Mouse (Mus musculus): Measurements from ENCODE around the gene Ncoa3. TPM values are rescaled to one million over a fixed set of nuclear protein-coding genes. Genes with fewer than 3 reads are reported as not detected.

Ncoa3 gene
- 22.9 and 24.5 TPM in 2 replicates for polyA plus RNA-seq (2012; rRNA removed)

GRCm38 (mm10) chr2:165992270-165993172 is at the start of gene Ncoa3:
Gene Ncoa3, plus strand, starts transcription at chr2:165992636.

Other genes with a start within 250 kb of the Ncoa3 start
- 58.4 and 65.5 TPM in 2 replicates for gene Zmynd8, start 93.6 kb upstream of the Ncoa3 start, polyA plus RNA-seq (2012; rRNA removed)
- gene Sulf2, start 163.0 kb downstream of the Ncoa3 start, polyA plus RNA-seq (2012; rRNA removed): 85.9 and 94.7 TPM in 2 replicates

All from central nervous system, embryonic 18 days (tissue).